Mouse (Mus musculus): Measurements from ENCODE around the gene Ubash3b. TPM values are rescaled to one million over a fixed set of nuclear protein-coding genes. Genes with fewer than 3 reads are reported as not detected.

Ubash3b gene
- total RNA-seq, 1 experiment, result 2.8 TPM

GRCm38 (mm10) chr9:41166886-41167285 is 5.4 kb upstream of the Ubash3b start:
- Histone ChIP-seq H3K36me3 (ENCODE audit: control insufficient read depth, insufficient read depth, low read length, poor library complexity, severe bottlenecking) (no peaks in the 10 kb centered on the region), H3K4me1 (ENCODE audit: control insufficient read depth in 2 of 2, insufficient read depth in 2 of 2, low read length in 2 of 2, poor library complexity in 1 of 2) (no peaks in the 10 kb centered on the region), H3K27ac (ENCODE audit: insufficient read depth, low read depth, low read length, poor library complexity, severe bottlenecking) (no peak overlapping the region), H3K4me3 (ENCODE audit: insufficient read depth in 1 of 2, low read depth in 1 of 2, low read length in 2 of 2, poor library complexity in 1 of 2, severe bottlenecking in 1 of 2) (no peak overlapping the region), H3K9ac (ENCODE audit: insufficient read depth, low read depth, low read length, poor library complexity, severe bottlenecking) (no peak overlapping the region), H3K9me3 (ENCODE audit: control insufficient read depth, insufficient read depth, low read depth, low read length) (no peaks in the 10 kb centered on the region)
- no peak for TF ChIP-seq HCFC1 (IDR thresholded peaks at IDR 0.05; ENCODE audit: borderline replicate concordance, insufficient read depth, low read length)
- TF ChIP-seq ZC3H11A (IDR thresholded peaks at IDR 0.05; ENCODE audit: borderline replicate concordance, low read depth, low read length), result no peak
- no peak for TF ChIP-seq MAFK (IDR thresholded peaks at IDR 0.05; ENCODE audit: insufficient read depth, low read depth, low read length)
- no peak for TF ChIP-seq CHD2 (IDR thresholded peaks at IDR 0.05; ENCODE audit: low read depth, low read length)
- no peak for TF ChIP-seq ZNF384 (IDR thresholded peaks at IDR 0.05; ENCODE audit: low read depth, low read length)
- in situ Hi-C loops (cut with MboI; ENCODE audit: low sequenced_read_pairs in 2 of 2, unreplicated experiment in 2 of 2), result no loop called here
- DNase-seq (ENCODE audit: low read depth, low spot score), result no peak

DNA sequence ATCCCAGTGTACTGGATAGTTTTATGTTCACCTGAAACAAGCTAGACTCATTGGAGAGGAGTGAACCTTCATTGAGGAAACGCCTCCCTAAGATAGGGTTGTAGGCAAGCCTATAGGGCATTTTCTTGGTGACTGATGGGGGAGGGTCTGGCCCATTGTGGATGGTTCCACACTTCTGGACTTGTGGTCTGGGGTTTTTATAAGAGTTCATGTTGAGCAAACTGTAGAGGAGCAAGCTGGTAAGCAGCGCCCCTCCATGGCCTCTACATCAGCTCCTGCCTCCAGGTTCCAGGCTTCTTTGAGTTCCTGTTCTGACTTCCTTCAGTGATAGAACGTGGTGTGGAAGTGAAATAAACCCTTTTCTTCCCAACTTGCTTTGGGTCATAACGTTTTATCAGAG is 866 bp upstream of the Ubash3b start:
- DNase-seq (ENCODE audit: low read depth, low spot score), result no peak
- Histone ChIP-seq H3K4me1 (ENCODE audit: control insufficient read depth in 2 of 2, insufficient read depth in 2 of 2, low read length in 2 of 2, poor library complexity in 1 of 2) (no peaks in the 10 kb centered on the region; a peak in 1 of 4 replicates), H3K9me3 (ENCODE audit: control insufficient read depth, insufficient read depth, low read depth, low read length) (no peaks in the 10 kb centered on the region), H3K4me3 (ENCODE audit: insufficient read depth in 1 of 2, low read depth in 1 of 2, low read length in 2 of 2, poor library complexity in 1 of 2, severe bottlenecking in 1 of 2) (no peak overlapping the region), H3K36me3 (ENCODE audit: control insufficient read depth, insufficient read depth, low read length, poor library complexity, severe bottlenecking) (no peaks in the 10 kb centered on the region), H3K9ac (ENCODE audit: insufficient read depth, low read depth, low read length, poor library complexity, severe bottlenecking) (no peak overlapping the region), H3K27ac (ENCODE audit: insufficient read depth, low read depth, low read length, poor library complexity, severe bottlenecking) (no peak overlapping the region)
- TF ChIP-seq CHD2 (IDR thresholded peaks at IDR 0.05; ENCODE audit: low read depth, low read length) (no peak), ZC3H11A (IDR thresholded peaks at IDR 0.05; ENCODE audit: borderline replicate concordance, low read depth, low read length) (no peak), ZNF384 (IDR thresholded peaks at IDR 0.05; ENCODE audit: low read depth, low read length) (no peak), MAFK (IDR thresholded peaks at IDR 0.05; ENCODE audit: insufficient read depth, low read depth, low read length) (no peak), HCFC1 (IDR thresholded peaks at IDR 0.05; ENCODE audit: borderline replicate concordance, insufficient read depth, low read length) (no peak)
- in situ Hi-C loops (cut with MboI; ENCODE audit: low sequenced_read_pairs in 2 of 2, unreplicated experiment in 2 of 2), result no loop called here

- H3K9ac ChIP-seq (ENCODE audit: insufficient read depth, low read depth, low read length, poor library complexity, severe bottlenecking), result no peak overlapping the region
- H3K36me3 ChIP-seq (ENCODE audit: control insufficient read depth, insufficient read depth, low read length, poor library complexity, severe bottlenecking), result no peaks in the 10 kb centered on the region
- H3K27ac ChIP-seq (ENCODE audit: insufficient read depth, low read depth, low read length, poor library complexity, severe bottlenecking), result no peak overlapping the region
- TF ChIP-seq MAFK (IDR thresholded peaks at IDR 0.05; ENCODE audit: insufficient read depth, low read depth, low read length) (no peak), HCFC1 (IDR thresholded peaks at IDR 0.05; ENCODE audit: borderline replicate concordance, insufficient read depth, low read length) (no peak), CHD2 (IDR thresholded peaks at IDR 0.05; ENCODE audit: low read depth, low read length) (no peak), ZC3H11A (IDR thresholded peaks at IDR 0.05; ENCODE audit: borderline replicate concordance, low read depth, low read length) (no peak)
- DNase-seq (ENCODE audit: low read depth, low spot score), result no peak
- H3K4me1 ChIP-seq (ENCODE audit: control insufficient read depth in 2 of 2, insufficient read depth in 2 of 2, low read length in 2 of 2, poor library complexity in 1 of 2), result no peaks in the 10 kb centered on the region; a peak in 1 of 4 replicates
- no peak overlapping the region for H3K4me3 ChIP-seq (ENCODE audit: insufficient read depth in 1 of 2, low read depth in 1 of 2, low read length in 2 of 2, poor library complexity in 1 of 2, severe bottlenecking in 1 of 2)
- in situ Hi-C loops (cut with MboI; ENCODE audit: low sequenced_read_pairs in 2 of 2, unreplicated experiment in 2 of 2), result no loop called here
- H3K9me3 ChIP-seq (ENCODE audit: control insufficient read depth, insufficient read depth, low read depth, low read length), result no peaks in the 10 kb centered on the region
Observed at GRCm38 (mm10) chr9:41160536-41161176, 841 bp downstream of the Ubash3b start.

DNA sequence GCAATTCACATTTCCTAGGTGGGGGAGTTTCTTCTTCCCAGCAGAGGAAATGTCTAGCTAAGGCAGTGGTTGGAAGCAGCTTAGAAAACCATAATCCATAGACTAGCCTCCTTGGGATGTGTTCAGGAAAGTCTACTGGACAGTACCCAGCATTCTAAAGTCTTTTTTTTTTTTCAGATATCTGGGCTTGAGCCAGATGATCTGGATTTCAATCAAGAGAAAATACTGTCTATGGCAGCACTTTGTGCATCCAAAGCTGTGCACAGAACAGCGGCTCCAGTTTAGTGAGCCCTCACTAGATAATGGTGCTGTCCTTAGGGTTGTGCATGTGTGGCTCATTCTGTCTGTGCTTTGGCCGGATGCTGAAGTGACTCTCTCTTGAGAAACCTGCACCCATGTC is 2.3 kb downstream of the Ubash3b start:
- Histone ChIP-seq H3K4me3 (ENCODE audit: insufficient read depth in 1 of 2, low read depth in 1 of 2, low read length in 2 of 2, poor library complexity in 1 of 2, severe bottlenecking in 1 of 2) (no peak overlapping the region), H3K27ac (ENCODE audit: insufficient read depth, low read depth, low read length, poor library complexity, severe bottlenecking) (no peak overlapping the region), H3K4me1 (ENCODE audit: control insufficient read depth in 2 of 2, insufficient read depth in 2 of 2, low read length in 2 of 2, poor library complexity in 1 of 2) (no peaks in the 10 kb centered on the region; a peak in 1 of 4 replicates), H3K36me3 (ENCODE audit: control insufficient read depth, insufficient read depth, low read length, poor library complexity, severe bottlenecking) (no peaks in the 10 kb centered on the region), H3K9ac (ENCODE audit: insufficient read depth, low read depth, low read length, poor library complexity, severe bottlenecking) (no peak overlapping the region), H3K9me3 (ENCODE audit: control insufficient read depth, insufficient read depth, low read depth, low read length) (no peaks in the 10 kb centered on the region)
- TF ChIP-seq CHD2 (IDR thresholded peaks at IDR 0.05; ENCODE audit: low read depth, low read length) (no peak), ZC3H11A (IDR thresholded peaks at IDR 0.05; ENCODE audit: borderline replicate concordance, low read depth, low read length) (no peak), ZNF384 (IDR thresholded peaks at IDR 0.05; ENCODE audit: low read depth, low read length) (no peak), MAFK (IDR thresholded peaks at IDR 0.05; ENCODE audit: insufficient read depth, low read depth, low read length) (no peak), HCFC1 (IDR thresholded peaks at IDR 0.05; ENCODE audit: borderline replicate concordance, insufficient read depth, low read length) (no peak)
- in situ Hi-C loops (cut with MboI; ENCODE audit: low sequenced_read_pairs in 2 of 2, unreplicated experiment in 2 of 2), result no loop called here
- DNase-seq (ENCODE audit: low read depth, low spot score), result no peak
